ENCODE assay signal across 8 mouse cellular contexts in the genomic region with DNA sequence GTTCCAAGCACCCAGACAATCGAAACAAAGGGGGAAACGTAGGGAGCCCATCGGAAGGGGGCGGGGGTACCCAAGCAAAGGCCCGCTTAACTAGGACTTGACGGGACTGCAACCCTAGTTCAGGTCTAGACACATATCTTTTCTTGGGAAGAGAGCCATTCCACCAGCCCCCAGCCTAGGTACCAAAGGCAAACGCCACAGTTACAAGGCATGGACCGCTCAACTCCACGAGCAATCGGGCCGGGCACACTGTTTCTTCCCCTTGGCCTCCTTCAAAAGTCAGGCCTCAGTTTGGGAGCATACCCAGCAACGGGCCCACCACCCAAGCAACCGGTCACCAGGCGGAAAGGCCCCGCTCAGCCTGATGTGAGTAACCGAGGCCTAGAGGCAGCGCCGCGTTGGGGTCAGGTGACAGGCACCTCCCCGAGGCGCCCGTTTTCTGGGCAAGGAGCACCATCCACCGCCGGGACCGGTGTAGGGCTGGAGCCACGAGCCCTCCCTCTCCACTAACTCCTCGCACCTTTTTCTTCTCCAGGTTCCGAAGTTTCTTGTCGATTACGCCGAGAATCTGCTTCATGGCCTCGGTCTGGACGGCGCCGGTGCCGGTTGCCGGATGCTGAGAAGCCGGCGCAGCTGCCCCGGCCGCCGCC. TPM values are rescaled to one million over a fixed set of nuclear protein-coding genes. Genes with fewer than 3 reads are reported as not detected.
DNase-seq lines count a peak whose midpoint lies in the region; ATAC-seq and TF ChIP-seq lines count a peak whose summit lies in the region.

No protein-coding gene starts in this region.

- peak overlapping the region; percentile 48 for H3K4me2 ChIP-seq in intestine, embryonic 16.5 days (ENCODE audit: low read depth, low read length)

- no peak for TF ChIP-seq POLR2A in cortical plate, adult 2 months (IDR thresholded peaks at IDR 0.05; ENCODE audit: extremely low read depth, insufficient read depth, low read length)

- TF ChIP-seq CTCF in cortical plate, adult 2 months (IDR thresholded peaks at IDR 0.05; ENCODE audit: extremely low read depth, insufficient read depth, low read length): no peak

- peak overlapping the region; percentile 97 for H3K9ac ChIP-seq in intestine, embryonic 16.5 days (ENCODE audit: low read depth, low read length)

- H3K27ac ChIP-seq in cortical plate, adult 2 months (ENCODE audit: insufficient read depth, low read length): peak overlapping the region; percentile 87
- peak overlapping the region; percentile 100 for H3K27ac ChIP-seq in intestine, embryonic 16.5 days (ENCODE audit: low read length)
- H3K27ac ChIP-seq in limb, embryonic 10.5 days: peak overlapping the region; percentile 100
- peak overlapping the region; percentile 100 for H3K27ac ChIP-seq in midbrain, embryonic 10.5 days (replicated peaks)

- peak; percentile 57 for DNase-seq in gastrocnemius, postnatal 10 days
- peak; percentile 83 for DNase-seq in limb, embryonic 10.5 days (ENCODE audit: low spot score)
- DNase-seq in midbrain, embryonic 10.5 days (ENCODE audit: low spot score): peak; percentile 71
- peak; percentile 26 for DNase-seq in skeletal muscle tissue, adult 2 months (ENCODE audit: low read depth, low spot score)
- DNase-seq in urinary bladder, postnatal 4 days (ENCODE audit: low spot score in 2 of 2): peak; percentile 35 to 60

- no peaks in the 10 kb centered on the region for H3K36me3 ChIP-seq in intestine, embryonic 16.5 days (ENCODE audit: control insufficient read depth, insufficient read depth, low read length)
- peaks cover 40% of the 10 kb centered on the region for H3K36me3 ChIP-seq in limb, embryonic 10.5 days
- H3K36me3 ChIP-seq in midbrain, embryonic 10.5 days: peaks cover 44% of the 10 kb centered on the region

- no peaks in the 10 kb centered on the region for H3K9me3 ChIP-seq in intestine, embryonic 16.5 days (ENCODE audit: control insufficient read depth, low read length)
- H3K9me3 ChIP-seq in limb, embryonic 10.5 days (replicated peaks): no peaks in the 10 kb centered on the region
- H3K9me3 ChIP-seq in midbrain, embryonic 10.5 days (replicated peaks): no peaks in the 10 kb centered on the region

- peaks cover 3% of the 10 kb centered on the region; the same call in 1 of the 2 replicates for H3K4me1 ChIP-seq in cortical plate, adult 2 months (ENCODE audit: control insufficient read depth, insufficient read depth, low read length)
- H3K4me1 ChIP-seq in intestine, embryonic 16.5 days (ENCODE audit: control insufficient read depth, insufficient read depth, low read length): peaks cover 16% of the 10 kb centered on the region
- peaks cover 24% of the 10 kb centered on the region for H3K4me1 ChIP-seq in limb, embryonic 10.5 days
- H3K4me1 ChIP-seq in midbrain, embryonic 10.5 days: peaks cover 43% of the 10 kb centered on the region

- H3K27me3 ChIP-seq in intestine, embryonic 16.5 days (replicated peaks; ENCODE audit: control insufficient read depth, insufficient read depth, low read length): no peaks in the 10 kb centered on the region
- H3K27me3 ChIP-seq in limb, embryonic 10.5 days (ENCODE audit: low read depth, poor library complexity, severe bottlenecking): no peaks in the 10 kb centered on the region
- no peaks in the 10 kb centered on the region for H3K27me3 ChIP-seq in midbrain, embryonic 10.5 days (ENCODE audit: low read depth, poor library complexity, severe bottlenecking)

- ATAC-seq in activated CD4-positive, CD25-positive, alpha-beta regulatory T cell, adult 4 months: peak; percentile 26
- ATAC-seq in intestine, embryonic 16.5 days: peak; percentile 32

- WGBS in intestine, embryonic 16.5 days: under 1% methylated on average over 42 of the region's 42 CpGs
- WGBS in limb, embryonic 10.5 days: under 1% methylated on average over 42 of the region's 42 CpGs
- under 1% methylated on average over 42 of the region's 42 CpGs for WGBS in midbrain, embryonic 10.5 days

- H3K4me3 ChIP-seq in cortical plate, adult 2 months (ENCODE audit: insufficient read depth, low read length): peak overlapping the region; percentile 98
- H3K4me3 ChIP-seq in intestine, embryonic 16.5 days (ENCODE audit: low read length): peak overlapping the region; percentile 94
- peak overlapping the region; percentile 82 for H3K4me3 ChIP-seq in limb, embryonic 10.5 days
- peak overlapping the region; percentile 97 for H3K4me3 ChIP-seq in midbrain, embryonic 10.5 days

RNA-seq across cellular contexts. Expression of a gene that starts 1.1 kb away (rescaled TPM):
- 100 to 1,000 TPM; 110 to 112 TPM for polyA plus RNA-seq in activated CD4-positive, CD25-positive, alpha-beta regulatory T cell, adult 4 months (2017; shearing (Covaris generic))
- 143 and 147 TPM in 2 replicates for polyA plus RNA-seq in cortical plate, adult 2 months (2012; rRNA removed)
- total RNA-seq in gastrocnemius, postnatal 10 days (2021): 100 to 1,000 TPM; 202 to 209 TPM
- polyA plus RNA-seq in intestine, embryonic 16.5 days (2015; fragmentation: Nextera tagmentation; extraction: Ambion mirVana): 220 and 232 TPM in 2 replicates
- polyA plus RNA-seq in limb, embryonic 10.5 days (2016; fragmentation: Nextera tagmentation; extraction: Ambion mirVana): 513 and 547 TPM in 2 replicates
- polyA plus RNA-seq in midbrain, embryonic 10.5 days (2016; fragmentation: Nextera tagmentation; extraction: Ambion mirVana): 508 and 536 TPM in 2 replicates

RNA-seq across cellular contexts. Expression of a gene that starts 35.3 kb away (rescaled TPM):
- polyA plus RNA-seq in activated CD4-positive, CD25-positive, alpha-beta regulatory T cell, adult 4 months (2017; shearing (Covaris generic)): 10 to 100 TPM; 26.3 to 28.3 TPM
- 45.3 and 46.7 TPM in 2 replicates for polyA plus RNA-seq in cortical plate, adult 2 months (2012; rRNA removed)
- 10 to 100 TPM; 20.0 to 20.2 TPM for total RNA-seq in gastrocnemius, postnatal 10 days (2021)
- polyA plus RNA-seq in intestine, embryonic 16.5 days (2015; fragmentation: Nextera tagmentation; extraction: Ambion mirVana): 27.6 and 28.9 TPM in 2 replicates
- 34.7 and 43.3 TPM in 2 replicates for polyA plus RNA-seq in limb, embryonic 10.5 days (2016; fragmentation: Nextera tagmentation; extraction: Ambion mirVana)
- 31.2 and 33.6 TPM in 2 replicates for polyA plus RNA-seq in midbrain, embryonic 10.5 days (2016; fragmentation: Nextera tagmentation; extraction: Ambion mirVana)

Comparison
In these comparisons a context has a peak if more than half of its experiments do, and no peak if none do; other contexts are left out.
1. Peak in every context shown above with its lines: DNase-seq, ATAC-seq, H3K4me3 ChIP-seq and H3K27ac ChIP-seq.
2. DNase-seq: peak in every context shown above with its lines; median percentile 83 in limb, embryonic 10.5 days; 71 in midbrain, embryonic 10.5 days; 57 in gastrocnemius, postnatal 10 days; 48 in urinary bladder, postnatal 4 days; 26 in skeletal muscle tissue, adult 2 months.